Mouse (Mus musculus): Measurements from ENCODE around the gene Rnft1. TPM values are rescaled to one million over a fixed set of nuclear protein-coding genes. Genes with fewer than 3 reads are reported as not detected.

Gene Rnft1
- polyA plus RNA-seq, 1 experiment from 2014 or later, result 15.7 TPM

DNA sequence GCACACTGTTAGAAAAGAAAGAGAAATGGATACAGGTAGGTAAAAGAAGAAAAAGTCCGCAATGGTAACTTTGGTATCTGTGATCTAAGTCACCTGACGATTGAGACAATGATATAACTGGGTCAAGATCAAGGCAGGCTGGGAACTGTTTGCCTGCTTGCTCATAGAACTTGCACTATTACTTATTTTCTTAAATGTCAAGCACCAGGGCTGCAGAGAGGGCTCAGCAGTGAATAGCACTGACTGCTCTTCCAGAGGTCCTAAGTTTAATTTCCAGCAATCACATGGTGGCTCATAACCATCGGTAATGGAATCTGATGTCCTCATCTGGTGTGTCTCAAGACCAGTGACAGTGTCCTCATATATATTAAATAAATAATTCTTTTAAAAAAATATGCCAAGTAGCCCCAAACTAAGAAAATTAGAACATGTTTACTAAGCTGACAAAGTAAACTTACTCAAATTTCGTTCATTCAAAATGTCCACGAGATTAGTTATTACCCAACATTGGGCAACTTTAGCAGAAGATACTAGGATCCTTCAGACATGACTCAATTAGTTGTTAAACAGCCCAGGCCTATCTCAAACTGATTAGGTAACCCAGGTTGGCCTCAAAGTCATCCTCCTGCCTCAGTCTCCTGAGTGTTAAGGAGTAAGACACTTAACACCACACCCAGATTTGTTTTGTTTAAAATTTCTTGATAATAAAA lies 49.9 kb downstream of the Rnft1 start:
- Histone ChIP-seq H3K9ac (no peak overlapping the region), H3K4me1 (replicated peaks; ENCODE audit: control insufficient read depth, insufficient read depth, low read length) (no peaks in the 10 kb centered on the region), H3K36me3 (replicated peaks; ENCODE audit: control insufficient read depth, insufficient read depth) (peaks cover 43% of the 10 kb centered on the region), H3K9me3 (ENCODE audit: control insufficient read depth, low read length) (no peaks in the 10 kb centered on the region), H3K4me2 (replicated peaks) (no peak overlapping the region), H3K4me3 (replicated peaks; ENCODE audit: low read length) (no peak overlapping the region), H3K27me3 (ENCODE audit: control insufficient read depth, insufficient read depth, low read length) (no peaks in the 10 kb centered on the region), H3K27ac (no peak overlapping the region)
- ATAC-seq (ENCODE audit: low FRiP score) (no peak), DNase-seq (ENCODE audit: low spot score) (no peak)
- WGBS, result 97% methylated on average over 5 of the region's 5 CpGs

- Histone ChIP-seq H3K4me1 (replicated peaks; ENCODE audit: control insufficient read depth, insufficient read depth, low read length) (peaks cover 13% of the 10 kb centered on the region), H3K27me3 (ENCODE audit: control insufficient read depth, insufficient read depth, low read length) (no peaks in the 10 kb centered on the region), H3K9ac (no peak overlapping the region), H3K27ac (no peak overlapping the region), H3K4me2 (replicated peaks) (no peak overlapping the region), H3K9me3 (ENCODE audit: control insufficient read depth, low read length) (no peaks in the 10 kb centered on the region), H3K36me3 (replicated peaks; ENCODE audit: control insufficient read depth, insufficient read depth) (peaks cover 9% of the 10 kb centered on the region), H3K4me3 (replicated peaks; ENCODE audit: low read length) (no peak overlapping the region)
- DNase-seq (ENCODE audit: low spot score) (no peak), ATAC-seq (ENCODE audit: low FRiP score) (no peak)
- WGBS, result 87% methylated on average over 4 of the region's 4 CpGs
Observed at GRCm38 (mm10) chr11:86538786-86539185, 54.3 kb downstream of the Rnft1 start.

DNA sequence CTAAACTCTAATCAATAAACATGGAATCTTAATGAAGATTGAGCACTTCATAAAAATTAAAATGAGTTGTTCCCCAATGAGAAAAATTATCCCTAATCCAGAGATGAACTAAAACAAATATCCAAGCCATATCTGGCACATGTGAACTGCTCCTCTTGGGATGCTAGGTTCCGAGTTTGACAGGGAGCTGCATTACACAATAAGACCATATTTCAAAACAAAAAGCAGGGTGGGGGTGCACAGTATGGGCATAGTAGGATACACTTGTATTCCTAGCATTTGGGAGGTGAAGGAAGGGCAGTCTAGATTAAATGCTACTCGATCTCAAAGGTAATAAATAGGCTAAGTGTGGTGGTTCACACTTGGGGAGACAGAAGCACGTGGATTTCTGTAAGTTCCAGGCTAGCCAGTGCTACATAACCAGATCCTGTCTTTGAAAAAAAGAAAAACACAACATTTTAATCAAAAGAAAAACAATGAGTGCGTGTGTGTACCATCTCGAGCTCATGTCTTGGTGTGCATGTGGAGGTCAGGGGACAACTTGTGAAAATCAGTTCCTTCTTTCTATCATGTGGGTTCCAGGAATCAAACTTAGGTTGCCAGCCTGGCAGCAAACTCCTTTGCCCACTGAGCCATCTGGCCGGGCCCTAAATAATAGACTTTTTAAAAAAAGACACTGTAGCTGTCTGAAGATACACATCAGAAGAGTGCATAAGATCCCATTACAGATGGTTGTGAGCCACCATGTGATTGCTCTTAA lies 55.4 kb downstream of the Rnft1 start:
- Histone ChIP-seq H3K4me3 (replicated peaks; ENCODE audit: low read length) (no peak overlapping the region), H3K9me3 (ENCODE audit: control insufficient read depth, low read length) (no peaks in the 10 kb centered on the region), H3K27me3 (ENCODE audit: control insufficient read depth, insufficient read depth, low read length) (no peaks in the 10 kb centered on the region), H3K4me2 (replicated peaks) (no peak overlapping the region), H3K27ac (no peak overlapping the region), H3K36me3 (replicated peaks; ENCODE audit: control insufficient read depth, insufficient read depth) (0 out of 2 replicates have a peak, but pooled peaks cover under 1% of the 10 kb centered on the region), H3K4me1 (replicated peaks; ENCODE audit: control insufficient read depth, insufficient read depth, low read length) (peaks cover 13% of the 10 kb centered on the region), H3K9ac (no peak overlapping the region)
- no peak for ATAC-seq (ENCODE audit: low FRiP score)
- 94% methylated on average over 6 of the region's 6 CpGs for WGBS
- DNase-seq (ENCODE audit: low spot score), result no peak

DNA sequence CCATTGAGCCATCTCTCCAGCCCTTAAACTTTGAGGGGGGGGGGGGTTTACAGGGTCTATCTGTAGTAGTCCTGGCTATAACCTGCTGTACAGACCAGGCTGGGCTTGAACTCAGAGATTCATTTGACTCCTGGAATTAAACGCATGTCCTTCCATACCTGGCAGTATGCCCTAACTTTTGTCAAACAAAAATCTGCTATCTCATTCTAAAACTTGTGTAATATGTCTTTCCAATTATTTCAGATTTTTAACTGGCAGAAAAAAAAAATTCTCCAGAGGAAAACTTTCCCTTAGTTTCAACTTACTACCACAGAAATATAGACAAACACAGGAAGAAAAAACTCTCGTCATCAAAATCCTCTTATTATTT lies 56.0 kb downstream of the Rnft1 start:
- H3K36me3 ChIP-seq (replicated peaks; ENCODE audit: control insufficient read depth, insufficient read depth), result no peaks in the 10 kb centered on the region
- 93% methylated on average over 2 of the region's 2 CpGs for WGBS
- no peaks in the 10 kb centered on the region for H3K27me3 ChIP-seq (ENCODE audit: control insufficient read depth, insufficient read depth, low read length)
- peaks cover 13% of the 10 kb centered on the region for H3K4me1 ChIP-seq (replicated peaks; ENCODE audit: control insufficient read depth, insufficient read depth, low read length)
- ATAC-seq (ENCODE audit: low FRiP score) (no peak), DNase-seq (ENCODE audit: low spot score) (no peak)
- no peak overlapping the region for H3K9ac ChIP-seq
- H3K27ac ChIP-seq, result no peak overlapping the region
- no peak overlapping the region for H3K4me2 ChIP-seq (replicated peaks)
- no peaks in the 10 kb centered on the region for H3K9me3 ChIP-seq (ENCODE audit: control insufficient read depth, low read length)
- no peak overlapping the region for H3K4me3 ChIP-seq (replicated peaks; ENCODE audit: low read length)

DNA sequence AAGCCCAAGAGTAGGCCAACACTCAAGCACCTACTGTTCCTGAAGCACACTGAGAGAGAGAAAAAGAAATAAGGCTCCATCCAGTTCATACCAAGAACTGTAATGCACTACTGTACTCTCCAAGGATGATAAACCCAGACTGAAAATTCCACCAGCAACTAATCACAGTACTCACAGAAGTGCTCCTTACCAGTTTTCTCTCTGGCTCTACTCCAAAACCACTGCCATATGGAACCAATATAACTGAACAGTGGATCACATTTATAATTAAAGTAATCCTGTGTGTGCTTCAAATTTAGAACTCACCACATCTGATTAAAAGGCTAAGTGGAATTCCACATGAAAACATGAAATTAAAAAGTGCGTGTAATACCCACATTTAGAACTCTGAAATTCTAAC lies 58.4 kb downstream of the Rnft1 start:
- DNase-seq (ENCODE audit: low spot score) (no peak), ATAC-seq (ENCODE audit: low FRiP score) (no peak)
- H3K4me2 ChIP-seq (replicated peaks), result peak overlapping the region; percentile 56
- H3K9me3 ChIP-seq (ENCODE audit: control insufficient read depth, low read length), result no peaks in the 10 kb centered on the region
- 88% methylated on average over 1 of the region's 1 CpGs for WGBS
- H3K4me3 ChIP-seq (replicated peaks; ENCODE audit: low read length), result no peak overlapping the region
- no peaks in the 10 kb centered on the region for H3K27me3 ChIP-seq (ENCODE audit: control insufficient read depth, insufficient read depth, low read length)
- H3K27ac ChIP-seq, result no peak overlapping the region
- no peaks in the 10 kb centered on the region for H3K36me3 ChIP-seq (replicated peaks; ENCODE audit: control insufficient read depth, insufficient read depth)
- no peak overlapping the region for H3K9ac ChIP-seq
- H3K4me1 ChIP-seq (replicated peaks; ENCODE audit: control insufficient read depth, insufficient read depth, low read length), result peaks cover 13% of the 10 kb centered on the region

GRCm38 (mm10) chr11:86543960-86544638 lies 59.6 kb downstream of the Rnft1 start:
- H3K4me1 ChIP-seq (replicated peaks; ENCODE audit: control insufficient read depth, insufficient read depth, low read length), result peaks cover 13% of the 10 kb centered on the region
- no peaks in the 10 kb centered on the region for H3K27me3 ChIP-seq (ENCODE audit: control insufficient read depth, insufficient read depth, low read length)
- peak overlapping the region; percentile 83 for H3K9ac ChIP-seq
- H3K36me3 ChIP-seq (replicated peaks; ENCODE audit: control insufficient read depth, insufficient read depth), result no peaks in the 10 kb centered on the region
- peak; percentile 87 for ATAC-seq (ENCODE audit: low FRiP score)
- H3K27ac ChIP-seq, result peak overlapping the region; percentile 84
- no peaks in the 10 kb centered on the region for H3K9me3 ChIP-seq (ENCODE audit: control insufficient read depth, low read length)
- DNase-seq (ENCODE audit: low spot score), result no peak
- H3K4me2 ChIP-seq (replicated peaks), result peak overlapping the region; percentile 56
- WGBS, result 1% methylated on average over 37 of the region's 50 CpGs
- peak overlapping the region; percentile 77 for H3K4me3 ChIP-seq (replicated peaks; ENCODE audit: low read length)

DNA sequence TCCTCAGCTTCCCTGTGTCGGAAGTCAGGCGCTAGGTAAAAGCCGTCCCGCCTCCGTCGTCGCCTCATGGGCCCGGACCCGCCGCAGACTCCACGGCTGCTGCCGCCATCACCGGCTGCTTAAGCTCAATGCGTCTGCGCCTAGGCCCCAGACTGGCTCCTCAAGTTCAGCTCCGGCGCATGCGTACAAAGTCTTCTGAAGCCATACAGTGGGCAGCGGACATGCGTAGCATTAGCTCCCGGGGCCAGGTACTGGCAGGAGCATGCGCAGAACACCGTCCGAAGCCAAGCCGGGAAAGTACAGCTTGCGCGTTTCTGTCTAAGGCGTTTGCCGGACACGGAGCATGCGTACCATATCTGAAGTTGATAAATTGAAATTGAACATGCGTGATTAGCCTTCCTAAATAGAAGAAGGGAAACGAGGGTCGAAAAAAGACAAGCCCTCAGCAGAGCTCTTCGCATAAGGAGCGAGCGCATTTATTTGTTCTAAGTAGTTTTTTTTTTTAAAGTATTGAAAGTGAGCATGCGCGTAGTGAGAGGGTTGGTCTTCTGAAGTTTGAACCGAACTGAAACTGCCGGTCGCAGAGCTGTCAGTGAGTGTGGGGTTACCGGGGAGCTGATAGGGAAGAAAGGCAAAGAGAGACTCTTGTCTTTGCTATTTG lies 60.3 kb downstream of the Rnft1 start, which contains the start of the genes Rps6kb1 and Tubd1:
Gene Rps6kb1 (minus strand): TSS at position 167 of the 661 bp plus-strand sequence.
Gene Tubd1 (plus strand): TSS at position 353 of the 661 bp plus-strand sequence.
- Histone ChIP-seq H3K27ac (peak within 1 kb of the TSS; percentile 84), H3K9ac (peak within 1 kb of the TSS; percentile 83), H3K4me3 (replicated peaks; ENCODE audit: low read length) (peak within 1 kb of the TSS; percentile 77), H3K4me2 (replicated peaks) (peak within 1 kb of the TSS; percentile 56), H3K4me1 (replicated peaks; ENCODE audit: control insufficient read depth, insufficient read depth, low read length) (peaks cover 13% of the 10 kb centered on the region), H3K27me3 (ENCODE audit: control insufficient read depth, insufficient read depth, low read length) (no peaks in the 10 kb centered on the region), H3K36me3 (replicated peaks; ENCODE audit: control insufficient read depth, insufficient read depth) (no peaks in the 10 kb centered on the region), H3K9me3 (ENCODE audit: control insufficient read depth, low read length) (no peaks in the 10 kb centered on the region)
- DNase-seq (ENCODE audit: low spot score), result peak; percentile 100
- ATAC-seq (ENCODE audit: low FRiP score), result peak; percentile 97
- under 1% methylated on average over 43 of the region's 43 CpGs for WGBS

- H3K36me3 ChIP-seq (replicated peaks; ENCODE audit: control insufficient read depth, insufficient read depth), result peaks cover 5% of the 10 kb centered on the region; the same call in 1 of the 2 replicates
- peaks cover 13% of the 10 kb centered on the region for H3K4me1 ChIP-seq (replicated peaks; ENCODE audit: control insufficient read depth, insufficient read depth, low read length)
- peak overlapping the region; percentile 77 for H3K4me3 ChIP-seq (replicated peaks; ENCODE audit: low read length)
- no peaks in the 10 kb centered on the region for H3K27me3 ChIP-seq (ENCODE audit: control insufficient read depth, insufficient read depth, low read length)
- H3K27ac ChIP-seq, result no peak overlapping the region
- H3K9ac ChIP-seq, result 0 out of 2 replicates have a peak overlapping the region, but pooled peaks have one; percentile 8
- ATAC-seq (ENCODE audit: low FRiP score) (no peak), DNase-seq (ENCODE audit: low spot score) (no peak)
- peak overlapping the region; percentile 46 for H3K4me2 ChIP-seq (replicated peaks)
- WGBS, result 84% methylated on average over 8 of the region's 8 CpGs
- no peaks in the 10 kb centered on the region; the same call in 1 of the 2 replicates for H3K9me3 ChIP-seq (ENCODE audit: control insufficient read depth, low read length)
Observed at GRCm38 (mm10) chr11:86545556-86545955, 61.1 kb downstream of the Rnft1 start.

Data from hindbrain, embryonic 14.5 days (tissue).